Mouse (Mus musculus) kidney, embryonic 15.5 days (tissue): ENCODE data around the gene Etl4. TPM values are rescaled to one million over a fixed set of nuclear protein-coding genes. Genes with fewer than 3 reads are reported as not detected.

ENCODE experiments used
- ATAC-seq: fragments of 200-750 bp; cut with Nextera tagmentation; replicated peaks from 2 replicates; pipeline ENCODE4 v1.8.0; 2017; ENCODE audit warnings: moderate TSS enrichment; ENCODE audit not compliant: low FRiP score
- H3K27ac ChIP-seq: fragments of 300-500 bp; sonication (generic); 2 replicates; pipeline ENCODE4 v1.5.1; 2015; ENCODE audit warnings: mild to moderate bottlenecking, inconsistent platforms
- H3K27me3 ChIP-seq: fragments of 300-500 bp; sonication (generic); 2 replicates; pipeline ENCODE4 v1.6.1; 2015; ENCODE audit warnings: inconsistent platforms
- H3K36me3 ChIP-seq: fragments of 300-500 bp; sonication (generic); 2 replicates; pipeline ENCODE4 v1.6.1; 2015; ENCODE audit warnings: inconsistent platforms
- H3K4me1 ChIP-seq: fragments of 300-500 bp; sonication (generic); 2 replicates; pipeline ENCODE4 v1.6.1; 2015; ENCODE audit warnings: inconsistent platforms
- H3K4me2 ChIP-seq: fragments of 300-500 bp; sonication (generic); 2 replicates; pipeline ENCODE4 v1.6.1; 2015; ENCODE audit warnings: moderate library complexity, mild to moderate bottlenecking, inconsistent platforms
- H3K4me3 ChIP-seq: fragments of 300-500 bp; sonication (generic); replicated peaks from 2 replicates; pipeline ENCODE4 v1.5.1; 2015; ENCODE audit warnings: mild to moderate bottlenecking, inconsistent platforms
- H3K9ac ChIP-seq: fragments of 300-500 bp; sonication (generic); 2 replicates; pipeline ENCODE4 v1.6.1; 2015; ENCODE audit warnings: mild to moderate bottlenecking, inconsistent platforms
- H3K9me3 ChIP-seq: fragments of 300-500 bp; sonication (generic); replicated peaks from 2 replicates; pipeline ENCODE4 v1.6.1; 2016; ENCODE audit warnings: inconsistent platforms
- WGBS: fragments of 180-500 bp; shearing (Covaris S2); methylation state at CpG from one replicate; pipeline ENCODE4 v1.1.7; 2015; ENCODE audit warnings: mixed read lengths; 5-methylcytosine and 5-hydroxymethylcytosine counted together
- polyA plus RNA-seq: library from polyadenylated mRNA; unstranded; fragments of >200 nt; fragmentation: Nextera tagmentation; extraction: Ambion mirVana; gene quantifications from 2 replicates; pipeline ENCODE4 v1.2.1, GENCODE M21; 2015

Etl4 gene
- polyA plus RNA-seq, 1 experiment from 2014 or later, result 63.2 TPM

DNA sequence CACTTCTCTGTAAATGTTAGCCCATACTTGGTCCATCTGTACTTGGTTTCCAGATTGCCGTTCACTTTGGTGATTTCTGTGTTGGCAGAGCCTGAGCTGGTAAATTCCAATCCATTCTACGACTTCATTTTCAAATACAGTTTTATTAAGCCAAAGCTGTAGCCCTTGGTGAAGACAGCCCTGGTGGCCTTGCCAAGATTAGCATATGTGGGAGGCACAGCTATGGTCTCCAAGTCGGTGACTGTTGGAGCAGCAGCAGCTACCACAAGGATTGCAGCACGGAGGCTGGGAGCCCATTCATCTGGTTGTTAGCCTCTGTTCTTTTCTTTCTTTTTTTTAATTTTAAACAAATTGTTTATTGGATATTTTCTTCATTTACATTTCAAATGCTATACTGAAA lies 128.1 kb downstream of the Etl4 start:
- H3K9me3 ChIP-seq, result no peaks in the 10 kb centered on the region
- H3K27me3 ChIP-seq, result no peaks in the 10 kb centered on the region
- H3K9ac ChIP-seq, result no peak overlapping the region
- H3K36me3 ChIP-seq, result no peaks in the 10 kb centered on the region
- H3K4me1 ChIP-seq, result no peaks in the 10 kb centered on the region
- 84% methylated on average over 4 of the region's 4 CpGs for WGBS
- H3K4me2 ChIP-seq, result no peak overlapping the region
- ATAC-seq, result no peak
- no peak overlapping the region for H3K27ac ChIP-seq
- no peak overlapping the region for H3K4me3 ChIP-seq

DNA sequence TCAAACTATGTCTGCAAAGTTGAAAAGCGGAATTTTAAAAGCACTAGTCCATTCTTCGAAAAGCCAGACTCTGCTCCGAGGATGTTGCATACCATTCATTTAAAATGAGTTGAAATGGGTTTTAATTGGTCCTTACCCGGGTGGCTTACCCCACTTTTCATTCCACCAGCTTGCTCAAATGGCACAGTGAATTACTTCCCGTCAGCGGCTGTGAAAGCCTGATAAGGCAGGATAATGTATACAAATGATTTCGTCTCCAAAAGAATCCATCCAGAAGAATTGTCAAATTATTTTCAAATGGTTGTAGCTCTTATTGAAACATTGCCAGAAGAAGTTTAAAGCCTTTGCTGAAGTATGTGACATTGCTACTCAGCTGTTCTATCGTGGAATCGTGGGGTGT lies 162.8 kb downstream of the Etl4 start:
- WGBS, result 68% methylated on average over 9 of the region's 9 CpGs
- no peak for ATAC-seq
- no peaks in the 10 kb centered on the region for H3K27me3 ChIP-seq
- no peak overlapping the region for H3K9ac ChIP-seq
- no peak overlapping the region for H3K27ac ChIP-seq
- no peaks in the 10 kb centered on the region for H3K36me3 ChIP-seq
- H3K4me3 ChIP-seq, result no peak overlapping the region
- no peaks in the 10 kb centered on the region for H3K9me3 ChIP-seq
- no peaks in the 10 kb centered on the region for H3K4me1 ChIP-seq
- H3K4me2 ChIP-seq, result no peak overlapping the region

DNA sequence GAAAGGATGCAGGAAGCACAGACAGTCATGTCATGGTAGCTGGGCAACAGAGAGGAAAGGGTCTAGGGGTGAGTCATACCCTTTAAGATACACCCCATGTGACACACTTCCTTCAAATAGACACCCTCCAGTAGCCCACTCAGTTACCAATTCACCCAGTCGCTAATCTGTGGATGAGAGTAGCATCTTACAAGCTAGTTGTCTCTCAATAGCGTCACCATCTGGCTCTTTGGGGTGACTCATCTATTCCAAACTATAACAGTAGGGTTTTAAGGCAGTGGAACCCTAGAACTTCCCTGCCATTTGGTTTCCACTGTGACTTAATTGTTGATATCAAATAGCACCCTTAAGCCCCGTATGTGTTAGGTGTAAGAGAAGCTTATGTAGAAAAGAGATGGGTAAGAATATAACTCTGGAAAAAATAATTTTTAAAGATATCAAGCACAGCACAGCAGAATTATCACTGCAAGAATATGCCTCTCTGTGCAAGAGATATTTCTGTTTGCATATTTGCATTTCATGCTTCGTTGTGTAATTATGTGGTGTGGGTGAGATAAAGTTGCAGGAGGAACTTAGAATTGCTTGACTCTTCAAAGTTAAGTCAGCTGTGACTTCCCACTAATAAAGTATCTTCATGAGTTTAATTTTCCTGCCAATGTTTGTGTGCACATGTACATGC lies 166.7 kb downstream of the Etl4 start:
- Histone ChIP-seq H3K27me3 (no peaks in the 10 kb centered on the region), H3K4me1 (no peaks in the 10 kb centered on the region), H3K9ac (no peak overlapping the region), H3K27ac (no peak overlapping the region), H3K9me3 (no peaks in the 10 kb centered on the region), H3K4me2 (no peak overlapping the region), H3K4me3 (no peak overlapping the region), H3K36me3 (no peaks in the 10 kb centered on the region)
- no peak for ATAC-seq
- WGBS, result 82% methylated on average over 4 of the region's 4 CpGs

DNA sequence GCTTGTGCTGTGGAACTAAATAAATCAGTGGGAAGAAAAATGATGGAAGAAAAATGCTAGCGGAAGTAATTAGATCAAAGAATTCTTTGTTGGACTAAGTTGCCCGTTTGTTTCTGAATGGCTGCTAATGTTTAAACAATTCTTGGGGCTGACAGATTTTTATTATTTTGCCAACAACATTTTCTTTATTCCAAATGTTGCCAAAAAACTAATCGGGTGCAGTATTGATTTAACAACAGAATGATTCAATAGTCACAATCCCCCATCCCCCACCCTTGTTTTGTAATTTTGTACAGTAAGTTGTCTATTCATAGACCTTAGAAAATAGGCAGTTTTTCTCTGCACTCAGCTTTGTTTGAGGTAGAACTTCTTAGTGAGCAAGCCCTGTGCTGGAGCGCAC lies 175.2 kb downstream of the Etl4 start:
- no peak for ATAC-seq
- Histone ChIP-seq H3K4me1 (no peaks in the 10 kb centered on the region), H3K27me3 (no peaks in the 10 kb centered on the region), H3K4me3 (no peak overlapping the region), H3K27ac (no peak overlapping the region), H3K9me3 (no peaks in the 10 kb centered on the region), H3K36me3 (no peaks in the 10 kb centered on the region), H3K4me2 (no peak overlapping the region), H3K9ac (no peak overlapping the region)
- WGBS, result 83% methylated on average over 4 of the region's 4 CpGs

DNA sequence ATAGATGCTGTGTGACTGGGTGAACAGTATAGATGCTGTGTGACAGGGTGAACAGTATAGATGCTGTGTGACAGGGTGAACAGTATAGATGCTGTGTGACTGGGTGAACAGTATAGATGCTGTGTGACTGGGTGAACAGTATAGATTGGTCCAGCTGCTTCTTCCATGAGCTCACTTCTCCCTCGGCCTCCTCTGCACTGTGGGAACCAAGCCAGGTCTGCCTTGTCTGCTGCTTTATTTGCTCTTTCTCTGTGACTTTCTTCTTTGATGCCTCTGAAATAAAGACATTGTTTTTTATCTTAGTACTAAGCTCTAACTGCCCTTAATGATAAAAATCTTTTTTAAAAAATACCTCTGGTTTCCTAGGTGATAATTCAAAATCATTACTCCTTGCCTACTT lies 195.9 kb downstream of the Etl4 start:
- Histone ChIP-seq H3K4me1 (no peaks in the 10 kb centered on the region), H3K27me3 (no peaks in the 10 kb centered on the region), H3K36me3 (no peaks in the 10 kb centered on the region), H3K27ac (no peak overlapping the region), H3K9me3 (no peaks in the 10 kb centered on the region), H3K4me3 (no peak overlapping the region), H3K4me2 (no peak overlapping the region), H3K9ac (no peak overlapping the region)
- no peak for ATAC-seq
- 62% methylated on average over 1 of the region's 1 CpGs for WGBS

DNA sequence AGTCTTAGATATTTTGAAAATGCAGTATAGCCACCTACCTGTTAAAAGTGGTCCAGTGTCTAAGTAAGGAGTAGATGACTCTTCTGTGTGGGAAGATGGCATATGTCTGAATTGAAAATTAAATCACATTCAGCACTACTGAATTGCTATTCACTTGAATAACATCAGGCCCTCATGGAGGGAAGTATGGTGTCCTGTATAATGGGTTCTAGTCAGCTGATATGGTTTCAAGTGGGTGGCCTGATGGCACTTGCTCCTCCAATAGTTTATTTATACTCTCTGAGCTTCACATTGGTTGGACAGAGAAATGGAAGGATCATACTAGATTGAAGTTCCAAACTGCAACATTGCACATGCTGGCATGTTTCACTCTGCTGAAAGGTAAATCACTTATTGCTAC lies 202.1 kb downstream of the Etl4 start:
- no peaks in the 10 kb centered on the region for H3K27me3 ChIP-seq
- H3K36me3 ChIP-seq, result no peaks in the 10 kb centered on the region
- H3K27ac ChIP-seq, result no peak overlapping the region
- H3K9ac ChIP-seq, result no peak overlapping the region
- no peaks in the 10 kb centered on the region for H3K4me1 ChIP-seq
- H3K9me3 ChIP-seq, result no peaks in the 10 kb centered on the region
- no peak overlapping the region for H3K4me3 ChIP-seq
- ATAC-seq, result no peak
- H3K4me2 ChIP-seq, result no peak overlapping the region

DNA sequence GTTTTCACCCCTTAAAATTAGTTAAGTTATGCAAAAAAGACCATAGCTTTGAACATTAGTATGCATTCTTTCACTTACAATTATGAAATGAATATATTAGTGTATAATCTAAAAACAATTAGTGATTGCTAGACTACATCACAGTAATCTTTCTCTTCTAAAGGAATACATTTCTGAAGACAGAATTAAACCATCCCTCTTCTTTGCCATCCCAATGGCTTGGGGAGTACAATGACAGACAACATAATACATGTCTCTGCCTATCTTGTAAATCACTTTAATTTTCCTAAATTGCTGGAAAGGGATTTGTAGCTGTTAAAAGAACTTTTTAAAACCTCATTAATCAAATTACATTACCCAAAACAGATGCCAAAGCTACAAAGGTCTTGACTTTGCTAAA lies 216.3 kb downstream of the Etl4 start:
- Histone ChIP-seq H3K4me1 (peaks cover 7% of the 10 kb centered on the region), H3K9ac (no peak overlapping the region), H3K4me3 (no peak overlapping the region), H3K36me3 (no peaks in the 10 kb centered on the region), H3K9me3 (no peaks in the 10 kb centered on the region), H3K27ac (no peak overlapping the region), H3K4me2 (no peak overlapping the region), H3K27me3 (no peaks in the 10 kb centered on the region)
- ATAC-seq, result no peak

DNA sequence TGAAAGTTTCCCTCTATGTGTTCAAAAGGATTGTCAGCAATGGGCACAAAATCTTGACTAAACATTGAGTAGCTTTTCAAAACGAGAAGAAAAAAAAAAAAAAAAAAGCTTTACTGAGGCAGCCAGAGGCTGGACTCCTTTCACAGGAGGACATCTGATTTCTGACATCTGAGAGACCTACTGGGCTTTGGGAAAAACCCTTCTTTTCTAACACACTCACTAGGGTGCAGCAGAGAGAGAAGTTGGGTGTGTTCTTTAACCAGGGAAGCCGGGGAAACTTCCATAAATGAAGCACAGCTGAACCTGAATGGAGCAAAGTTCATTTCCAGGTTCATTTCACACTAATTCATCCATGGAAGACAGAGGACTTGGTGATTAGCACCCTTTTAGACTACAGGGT lies 222.2 kb downstream of the Etl4 start:
- WGBS, result 10% methylated on average over 2 of the region's 2 CpGs

DNA sequence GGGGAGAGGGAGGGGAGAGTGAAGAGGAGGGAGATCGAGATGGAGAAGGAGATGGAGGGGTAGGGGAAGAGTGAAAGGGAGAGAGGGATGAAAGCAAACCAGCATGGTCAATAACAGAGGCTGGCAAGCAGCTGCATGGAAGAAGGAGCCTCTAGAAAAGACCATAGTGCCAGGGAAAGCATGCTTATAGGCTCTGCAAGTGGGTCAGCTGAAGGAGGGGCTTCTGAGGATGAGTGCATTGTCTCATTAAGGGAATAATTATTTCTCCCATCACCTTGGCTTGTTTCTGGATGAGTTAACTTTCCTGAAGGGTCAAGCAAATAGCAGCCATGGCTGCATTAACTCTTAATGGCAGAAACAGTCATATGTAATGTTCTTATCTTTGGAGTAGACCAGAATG lies 228.8 kb downstream of the Etl4 start:
- Histone ChIP-seq H3K4me1 (no peaks in the 10 kb centered on the region), H3K27ac (no peak overlapping the region), H3K36me3 (no peaks in the 10 kb centered on the region), H3K4me3 (no peak overlapping the region), H3K4me2 (no peak overlapping the region), H3K9me3 (no peaks in the 10 kb centered on the region), H3K9ac (no peak overlapping the region), H3K27me3 (no peaks in the 10 kb centered on the region)
- ATAC-seq, result no peak
- 44% methylated on average over 1 of the region's 1 CpGs for WGBS

More for the DNA sequence above, 222.2 kb downstream of the Etl4 start:
- Histone ChIP-seq H3K4me3 (no peak overlapping the region), H3K9ac (no peak overlapping the region), H3K36me3 (no peaks in the 10 kb centered on the region), H3K27me3 (no peaks in the 10 kb centered on the region), H3K27ac (no peak overlapping the region), H3K4me1 (peaks cover under 1% of the 10 kb centered on the region; the same call in 1 of the 2 replicates), H3K9me3 (no peaks in the 10 kb centered on the region), H3K4me2 (no peak overlapping the region)
- peak; percentile 52; the same call in 1 of the 2 replicates for ATAC-seq

DNA sequence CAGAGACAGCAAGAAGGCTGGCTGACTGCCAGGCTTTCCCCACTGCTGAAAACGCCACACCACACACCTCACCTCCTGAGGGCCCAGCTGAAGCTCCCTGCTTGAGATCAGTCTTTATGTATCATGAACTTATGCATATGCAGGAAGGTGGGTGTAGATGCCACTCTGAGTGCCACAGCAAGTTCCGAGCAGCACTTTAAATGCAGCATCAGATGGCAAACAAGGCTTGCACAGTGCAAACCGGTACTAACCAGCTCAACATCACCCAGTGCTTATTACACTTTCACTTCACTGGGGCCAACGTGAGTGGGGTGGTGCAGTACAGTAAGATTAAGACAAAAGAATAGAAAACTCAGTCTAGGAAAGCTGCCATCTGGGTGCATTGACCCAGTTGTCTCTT lies 235.8 kb downstream of the Etl4 start:
- no peak overlapping the region for H3K4me3 ChIP-seq
- WGBS, result 69% methylated on average over 4 of the region's 4 CpGs
- no peaks in the 10 kb centered on the region for H3K36me3 ChIP-seq
- no peak overlapping the region for H3K4me2 ChIP-seq
- no peaks in the 10 kb centered on the region for H3K4me1 ChIP-seq
- H3K9me3 ChIP-seq, result no peaks in the 10 kb centered on the region
- no peak overlapping the region for H3K27ac ChIP-seq
- no peaks in the 10 kb centered on the region for H3K27me3 ChIP-seq
- no peak; the same call in 1 of the 2 replicates for ATAC-seq
- H3K9ac ChIP-seq, result no peak overlapping the region

DNA sequence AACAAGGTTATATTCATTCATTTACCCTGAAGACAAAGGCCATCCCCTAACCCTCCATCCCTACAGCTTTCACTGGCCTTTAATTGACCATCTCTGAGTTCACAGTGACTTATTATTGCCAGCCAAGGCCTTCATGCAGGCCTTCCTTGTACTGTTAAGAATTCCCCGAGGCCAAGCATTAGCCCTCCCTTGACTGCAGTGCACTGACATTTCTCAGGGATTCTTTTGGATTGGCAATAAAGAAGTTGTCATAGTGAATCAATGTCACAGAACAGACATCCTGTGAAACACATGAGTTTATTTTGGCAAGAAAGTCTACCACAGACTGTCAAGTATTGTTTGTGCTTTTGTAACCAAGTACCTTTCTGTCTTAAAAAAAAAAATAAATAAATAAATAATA lies 257.5 kb downstream of the Etl4 start:
- Histone ChIP-seq H3K27me3 (no peaks in the 10 kb centered on the region), H3K27ac (no peak overlapping the region), H3K36me3 (no peaks in the 10 kb centered on the region), H3K9me3 (no peaks in the 10 kb centered on the region), H3K4me1 (no peaks in the 10 kb centered on the region), H3K4me3 (no peak overlapping the region), H3K4me2 (no peak overlapping the region), H3K9ac (no peak overlapping the region)
- ATAC-seq, result no peak
- WGBS, result 58% methylated on average over 1 of the region's 1 CpGs

DNA sequence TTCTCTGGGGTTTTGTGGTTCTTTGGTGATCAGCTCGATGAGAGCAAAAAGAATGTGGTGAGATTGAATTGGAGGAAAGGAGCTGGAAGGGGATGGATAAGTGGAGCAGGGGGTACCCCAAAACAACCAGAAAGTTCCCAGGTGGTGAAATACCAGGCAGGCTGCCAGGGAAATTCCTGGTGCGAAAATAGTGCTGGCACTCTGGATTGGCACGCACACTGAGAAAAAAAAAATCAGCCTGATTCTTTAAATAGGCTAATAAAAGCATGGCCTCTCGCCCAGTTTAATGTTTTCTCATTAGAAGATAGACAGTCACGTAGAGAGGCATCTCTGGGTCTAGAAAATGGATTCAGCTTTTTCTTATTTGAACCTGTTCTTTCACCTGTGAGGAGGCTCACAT lies 258.0 kb downstream of the Etl4 start:
- Histone ChIP-seq H3K4me2 (no peak overlapping the region), H3K9ac (no peak overlapping the region), H3K4me1 (no peaks in the 10 kb centered on the region), H3K27ac (no peak overlapping the region), H3K36me3 (no peaks in the 10 kb centered on the region), H3K9me3 (no peaks in the 10 kb centered on the region), H3K27me3 (no peaks in the 10 kb centered on the region), H3K4me3 (no peak overlapping the region)
- ATAC-seq, result no peak
- 84% methylated on average over 5 of the region's 5 CpGs for WGBS

DNA sequence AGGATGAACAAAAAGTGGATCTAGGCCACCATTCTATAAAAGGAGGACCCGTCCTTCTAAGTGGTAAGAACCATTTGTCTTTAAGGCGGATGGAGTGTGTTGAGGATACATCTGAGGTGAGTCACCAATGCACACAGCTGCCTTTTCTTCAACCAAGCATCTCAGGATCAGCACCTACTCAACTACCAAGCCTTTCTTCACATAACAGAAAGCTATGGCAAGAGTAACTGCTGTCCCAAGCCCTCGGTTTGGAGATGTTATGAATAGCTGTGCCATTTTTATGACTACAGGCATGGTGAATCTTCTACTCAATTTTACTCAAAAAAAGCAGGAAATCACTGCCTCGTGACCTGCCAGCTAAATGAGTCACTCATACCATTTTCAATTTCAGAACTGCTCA lies 258.6 kb downstream of the Etl4 start:
- H3K36me3 ChIP-seq, result no peaks in the 10 kb centered on the region

More for the DNA sequence above, 258.6 kb downstream of the Etl4 start:
- H3K4me3 ChIP-seq, result no peak overlapping the region
- H3K27me3 ChIP-seq, result no peaks in the 10 kb centered on the region
- H3K4me1 ChIP-seq, result no peaks in the 10 kb centered on the region
- no peak for ATAC-seq
- H3K27ac ChIP-seq, result no peak overlapping the region
- WGBS, result 88% methylated on average over 4 of the region's 4 CpGs
- no peak overlapping the region for H3K4me2 ChIP-seq
- H3K9me3 ChIP-seq, result no peaks in the 10 kb centered on the region
- no peak overlapping the region for H3K9ac ChIP-seq
